Mouse (Mus musculus): Measurements from ENCODE around the gene Camta1.

The Camta1 gene

GRCm38 (mm10) chr4:151089270-151089669 is 772.4 kb downstream of the Camta1 start, which contains the start of gene Gm13090:
Gene Gm13090 (plus strand): TSS chr4:151089570.
- no peaks in the 10 kb centered on the region for H3K27me3 ChIP-seq (ENCODE audit: insufficient read depth, low read length)
- peaks cover 42% of the 10 kb centered on the region for H3K4me1 ChIP-seq (replicated peaks; ENCODE audit: low read depth, low read length)
- no peaks in the 10 kb centered on the region for H3K9me3 ChIP-seq (ENCODE audit: low read length)
- H3K36me3 ChIP-seq (ENCODE audit: insufficient read depth, low read length) = peaks cover 21% of the 10 kb centered on the region
- TF ChIP-seq POU5F1 (IDR thresholded peaks at IDR 0.05; ENCODE audit: borderline replicate concordance, low read length) (no peak), CTCF (conservative IDR thresholded peaks at IDR 0.05; ENCODE audit: low read length) (no peak), NANOG (IDR thresholded peaks at IDR 0.05; ENCODE audit: borderline replicate concordance, low read length) (no peak)
- peak within 1 kb of the TSS; percentile 55 for H3K4me3 ChIP-seq (replicated peaks; ENCODE audit: low read length)

- Histone ChIP-seq H3K36me3 (ENCODE audit: insufficient read depth, low read length) (peaks cover 26% of the 10 kb centered on the region), H3K9me3 (ENCODE audit: low read length) (no peaks in the 10 kb centered on the region), H3K27me3 (ENCODE audit: insufficient read depth, low read length) (no peaks in the 10 kb centered on the region), H3K4me1 (replicated peaks; ENCODE audit: low read depth, low read length) (peaks cover 47% of the 10 kb centered on the region), H3K4me3 (replicated peaks; ENCODE audit: low read length) (peak overlapping the region; percentile 55)
- TF ChIP-seq POU5F1 (IDR thresholded peaks at IDR 0.05; ENCODE audit: borderline replicate concordance, low read length) (no peak), NANOG (IDR thresholded peaks at IDR 0.05; ENCODE audit: borderline replicate concordance, low read length) (no peak), CTCF (conservative IDR thresholded peaks at IDR 0.05; ENCODE audit: low read length) (no peak)
These were observed 772.9 kb downstream of the Camta1 start for GRCm38 (mm10) chr4:151088819-151089218.

- Histone ChIP-seq H3K36me3 (ENCODE audit: insufficient read depth, low read length) (peaks cover 35% of the 10 kb centered on the region), H3K4me3 (replicated peaks; ENCODE audit: low read length) (no peak overlapping the region)
These were observed 774.3 kb downstream of the Camta1 start for GRCm38 (mm10) chr4:151087358-151087757.

GRCm38 (mm10) chr4:151083027-151083426 is 778.6 kb downstream of the Camta1 start:
- Histone ChIP-seq H3K4me1 (replicated peaks; ENCODE audit: low read depth, low read length) (peaks cover 40% of the 10 kb centered on the region), H3K36me3 (ENCODE audit: insufficient read depth, low read length) (peaks cover 67% of the 10 kb centered on the region), H3K9me3 (ENCODE audit: low read length) (no peaks in the 10 kb centered on the region), H3K27me3 (ENCODE audit: insufficient read depth, low read length) (no peaks in the 10 kb centered on the region), H3K4me3 (replicated peaks; ENCODE audit: low read length) (no peak overlapping the region)
- TF ChIP-seq NANOG (IDR thresholded peaks at IDR 0.05; ENCODE audit: borderline replicate concordance, low read length) = no peak
- no peak for TF ChIP-seq POU5F1 (IDR thresholded peaks at IDR 0.05; ENCODE audit: borderline replicate concordance, low read length)
- TF ChIP-seq CTCF (conservative IDR thresholded peaks at IDR 0.05; ENCODE audit: low read length) = no peak

More at GRCm38 (mm10) chr4:151087358-151087757, 774.3 kb downstream of the Camta1 start:
- H3K9me3 ChIP-seq (ENCODE audit: low read length) = no peaks in the 10 kb centered on the region
- H3K27me3 ChIP-seq (ENCODE audit: insufficient read depth, low read length) = no peaks in the 10 kb centered on the region
- H3K4me1 ChIP-seq (replicated peaks; ENCODE audit: low read depth, low read length) = peaks cover 62% of the 10 kb centered on the region
- no peak for TF ChIP-seq NANOG (IDR thresholded peaks at IDR 0.05; ENCODE audit: borderline replicate concordance, low read length)
- TF ChIP-seq CTCF (conservative IDR thresholded peaks at IDR 0.05; ENCODE audit: low read length) = peak; percentile 35

- no peak for TF ChIP-seq NANOG (IDR thresholded peaks at IDR 0.05; ENCODE audit: borderline replicate concordance, low read length)
- TF ChIP-seq CTCF (conservative IDR thresholded peaks at IDR 0.05; ENCODE audit: low read length) = no peak
- no peak for TF ChIP-seq POU5F1 (IDR thresholded peaks at IDR 0.05; ENCODE audit: borderline replicate concordance, low read length)
These were observed 779.7 kb downstream of the Camta1 start for GRCm38 (mm10) chr4:151081977-151082376.

GRCm38 (mm10) chr4:151081355-151081754 is 780.3 kb downstream of the Camta1 start:
- no peak for TF ChIP-seq NANOG (IDR thresholded peaks at IDR 0.05; ENCODE audit: borderline replicate concordance, low read length)
- TF ChIP-seq CTCF (conservative IDR thresholded peaks at IDR 0.05; ENCODE audit: low read length) = no peak
- TF ChIP-seq POU5F1 (IDR thresholded peaks at IDR 0.05; ENCODE audit: borderline replicate concordance, low read length) = no peak
- Histone ChIP-seq H3K4me1 (replicated peaks; ENCODE audit: low read depth, low read length) (peaks cover 40% of the 10 kb centered on the region), H3K4me3 (replicated peaks; ENCODE audit: low read length) (no peak overlapping the region), H3K36me3 (ENCODE audit: insufficient read depth, low read length) (peaks cover 81% of the 10 kb centered on the region), H3K9me3 (ENCODE audit: low read length) (no peaks in the 10 kb centered on the region), H3K27me3 (ENCODE audit: insufficient read depth, low read length) (no peaks in the 10 kb centered on the region)

More at GRCm38 (mm10) chr4:151081977-151082376, 779.7 kb downstream of the Camta1 start:
- H3K9me3 ChIP-seq (ENCODE audit: low read length) = no peaks in the 10 kb centered on the region
- H3K4me3 ChIP-seq (replicated peaks; ENCODE audit: low read length) = 0 out of 2 replicates have a peak overlapping the region, but pooled peaks have one; percentile 3
- H3K4me1 ChIP-seq (replicated peaks; ENCODE audit: low read depth, low read length) = peaks cover 40% of the 10 kb centered on the region
- H3K36me3 ChIP-seq (ENCODE audit: insufficient read depth, low read length) = peaks cover 75% of the 10 kb centered on the region
- no peaks in the 10 kb centered on the region for H3K27me3 ChIP-seq (ENCODE audit: insufficient read depth, low read length)

GRCm38 (mm10) chr4:151074817-151075216 is 786.9 kb downstream of the Camta1 start:
- Histone ChIP-seq H3K4me1 (replicated peaks; ENCODE audit: low read depth, low read length) (peaks cover 2% of the 10 kb centered on the region; the same call in 1 of the 2 replicates), H3K9me3 (ENCODE audit: low read length) (no peaks in the 10 kb centered on the region), H3K36me3 (ENCODE audit: insufficient read depth, low read length) (peaks cover 95% of the 10 kb centered on the region), H3K4me3 (replicated peaks; ENCODE audit: low read length) (no peak overlapping the region), H3K27me3 (ENCODE audit: insufficient read depth, low read length) (no peaks in the 10 kb centered on the region)
- TF ChIP-seq POU5F1 (IDR thresholded peaks at IDR 0.05; ENCODE audit: borderline replicate concordance, low read length) (no peak), CTCF (conservative IDR thresholded peaks at IDR 0.05; ENCODE audit: low read length) (no peak), NANOG (IDR thresholded peaks at IDR 0.05; ENCODE audit: borderline replicate concordance, low read length) (no peak)

- Histone ChIP-seq H3K4me1 (replicated peaks; ENCODE audit: low read depth, low read length) (peaks cover 2% of the 10 kb centered on the region; the same call in 1 of the 2 replicates), H3K36me3 (ENCODE audit: insufficient read depth, low read length) (peaks cover 92% of the 10 kb centered on the region), H3K9me3 (ENCODE audit: low read length) (no peaks in the 10 kb centered on the region), H3K27me3 (ENCODE audit: insufficient read depth, low read length) (no peaks in the 10 kb centered on the region), H3K4me3 (replicated peaks; ENCODE audit: low read length) (no peak overlapping the region)
- TF ChIP-seq CTCF (conservative IDR thresholded peaks at IDR 0.05; ENCODE audit: low read length) = peak; percentile 56
- no peak for TF ChIP-seq POU5F1 (IDR thresholded peaks at IDR 0.05; ENCODE audit: borderline replicate concordance, low read length)
These were observed 788.5 kb downstream of the Camta1 start for GRCm38 (mm10) chr4:151073108-151073744.
